Mouse (Mus musculus): Measurements from ENCODE around the gene Per2. TPM values are rescaled to one million over a fixed set of nuclear protein-coding genes. Genes with fewer than 3 reads are reported as not detected.

The Per2 gene
- polyA plus RNA-seq (2017; shearing (Covaris generic)), result 7.2 TPM

GRCm38 (mm10) chr1:91459059-91459809 lies at the start of gene Per2:
Gene Per2 (minus strand): TSS chr1:91459324.

GRCm38 (mm10) chr1:91494457-91495140 lies 35.5 kb upstream of the Per2 start, which contains the start of gene Traf3ip1:
Gene Traf3ip1 (plus strand): TSS chr1:91494647.

GRCm38 (mm10) chr1:91413898-91414594 lies 45.1 kb downstream of the Per2 start, which contains the start of gene Hes6:
Gene Hes6 (minus strand): TSS chr1:91414038.

GRCm38 (mm10) chr1:91398260-91399062 lies 60.7 kb downstream of the Per2 start, which contains the start of gene Ilkap:
Gene Ilkap (minus strand): TSS chr1:91398815.

GRCm38 (mm10) chr1:91366215-91367108 lies 92.7 kb downstream of the Per2 start, which contains the start of gene Erfe:
Gene Erfe (plus strand): TSS chr1:91366430.

Other genes with a start within 250 kb of the Per2 start
- gene Ube2f, start 209.0 kb downstream of the Per2 start, polyA plus RNA-seq (2017; shearing (Covaris generic)), result 50.3 TPM
- 16.6 TPM for gene Scly, start 161.0 kb downstream of the Per2 start, polyA plus RNA-seq (2017; shearing (Covaris generic))
- 0.23 TPM for gene Espnl, start 137.2 kb downstream of the Per2 start, polyA plus RNA-seq (2017; shearing (Covaris generic))
- gene Klhl30, start 108.3 kb downstream of the Per2 start, polyA plus RNA-seq (2017; shearing (Covaris generic)), result 0.28 TPM
- not detected for gene Erfe, start 92.9 kb downstream of the Per2 start, polyA plus RNA-seq (2017; shearing (Covaris generic))
- 101 TPM for gene Ilkap, start 60.5 kb downstream of the Per2 start, polyA plus RNA-seq (2017; shearing (Covaris generic))
- 17.5 TPM for gene Hes6, start 45.3 kb downstream of the Per2 start, polyA plus RNA-seq (2017; shearing (Covaris generic))
- gene Traf3ip1, start 35.3 kb upstream of the Per2 start, polyA plus RNA-seq (2017; shearing (Covaris generic)), result 4.6 TPM
- gene Asb1, start 81.2 kb upstream of the Per2 start, polyA plus RNA-seq (2017; shearing (Covaris generic)), result 6.2 TPM

All from effector memory CD4-positive, alpha-beta T cell, adult 7 months (primary cell).